Mouse (Mus musculus) testis, adult 2 months (tissue): ENCODE measurements around the gene Lkaaear1.

Experiments
- CTCF ChIP-seq: fragments of 200-500 bp; IDR thresholded peaks from 2 replicates; pipeline ENCODE4 v1.5.1; 2012; ENCODE audit warnings: low read depth, mild to moderate bottlenecking, inconsistent platforms, low read length, moderate library complexity; ENCODE audit not compliant: control insufficient read depth, insufficient read depth, insufficient replicate concordance
- POLR2A ChIP-seq: fragments of 200-500 bp; IDR thresholded peaks from 2 replicates; pipeline ENCODE4 v1.6.1; 2012; ENCODE audit warnings: low read depth, mild to moderate bottlenecking, inconsistent platforms, low read length, moderate library complexity; ENCODE audit not compliant: control insufficient read depth

DNA sequence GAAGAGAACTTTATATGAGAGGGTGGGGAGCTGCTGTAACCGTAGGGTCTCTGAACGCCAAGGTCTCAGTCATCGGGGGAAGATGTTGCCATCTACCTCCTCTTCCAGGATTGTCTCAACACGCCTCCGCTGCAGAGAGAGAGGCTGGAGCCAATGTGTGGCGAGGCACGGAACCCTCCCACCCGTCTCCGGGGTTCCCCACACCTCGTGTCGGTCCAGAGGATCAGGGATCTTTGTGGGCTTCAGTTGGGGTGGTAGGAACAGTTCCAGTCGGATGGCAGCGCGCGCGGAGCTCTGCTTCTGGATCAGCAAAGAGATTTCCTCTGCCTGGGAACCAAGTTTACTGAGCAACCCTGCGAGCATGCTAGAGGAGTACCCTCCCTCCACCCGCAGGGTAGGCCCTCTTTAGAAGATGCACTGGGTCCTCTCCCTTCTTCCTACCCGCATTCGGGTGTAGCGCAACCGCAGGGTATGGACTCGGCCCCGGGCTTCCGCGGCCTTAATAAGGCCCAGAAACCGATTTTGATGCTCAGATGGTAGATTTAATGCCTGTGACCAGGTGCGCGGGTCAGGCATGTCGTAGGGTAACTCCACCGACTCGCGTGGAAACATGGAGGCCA is 1.3 kb downstream of the Lkaaear1 start:
- no peak for TF ChIP-seq CTCF
- peak; percentile 47; the same call in 1 of the 2 replicates for TF ChIP-seq POLR2A
